Mouse (Mus musculus): ENCODE data around the gene Fgfr4. TPM values are rescaled to one million over a fixed set of nuclear protein-coding genes. Genes with fewer than 3 reads are reported as not detected.
A peak's percentile ranks its signal among the peaks of the same experiment; 100 is the strongest.

Gene Fgfr4
- total and polyA plus RNA-seq, 2 experiments from 2014 or later = 0.44 to 0.52 TPM

DNA sequence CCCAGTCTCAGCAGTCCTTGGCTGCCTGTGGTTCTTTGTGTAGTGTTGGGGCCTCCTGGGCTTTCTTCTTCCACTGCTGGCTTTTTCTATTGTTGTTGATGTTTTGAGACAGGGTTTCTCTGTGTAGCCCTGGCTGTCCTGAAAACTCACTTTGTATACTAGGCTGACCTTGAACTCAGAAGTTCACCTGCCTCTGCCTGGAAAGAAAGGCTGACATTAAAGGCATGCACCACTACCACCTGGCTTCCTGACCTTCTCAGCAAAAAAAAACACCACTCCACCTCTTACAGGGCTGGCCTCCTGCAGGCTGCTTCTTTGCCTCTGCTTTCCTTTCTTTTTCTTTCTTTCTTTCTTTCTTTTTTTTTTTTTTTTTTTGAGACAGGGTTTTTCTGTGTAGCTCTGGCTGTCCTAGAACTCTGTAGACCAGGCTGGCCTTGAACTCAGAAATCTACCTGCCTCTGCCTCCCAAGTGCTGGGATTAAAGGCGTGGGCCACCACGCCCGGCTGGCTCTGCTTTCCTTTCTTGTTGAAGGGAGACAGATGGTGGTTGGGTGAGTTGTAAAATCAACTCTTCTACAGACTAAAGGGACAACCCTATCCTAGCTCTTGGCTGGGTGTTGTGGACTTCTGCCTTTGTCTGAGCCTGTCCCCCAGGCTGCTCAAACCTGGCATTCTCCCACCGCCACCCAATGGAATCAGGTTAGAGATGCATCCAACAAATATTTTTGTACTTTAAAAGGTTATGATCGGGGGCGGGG lies 53.2 kb downstream of the Fgfr4 start:
- H3K36me3 ChIP-seq (ENCODE audit: insufficient read depth, low read length) = no peaks in the 10 kb centered on the region
- DNase-seq (ENCODE audit: low spot score) (no peak), ATAC-seq (ENCODE audit: low FRiP score) (no peak)
- H3K4me3 ChIP-seq (ENCODE audit: low read depth, low read length) = no peak overlapping the region
- H3K27ac ChIP-seq (ENCODE audit: low read depth, low read length) = no peak overlapping the region
- no peaks in the 10 kb centered on the region for H3K27me3 ChIP-seq (ENCODE audit: insufficient read depth, low read length)
- no peaks in the 10 kb centered on the region for H3K4me1 ChIP-seq (ENCODE audit: insufficient read depth, low read length)
- no peaks in the 10 kb centered on the region for H3K9me3 ChIP-seq (ENCODE audit: low read length)
- 94% methylated on average over 6 of the region's 6 CpGs for WGBS
- no peak for TF ChIP-seq CTCF (IDR thresholded peaks at IDR 0.05)
- no peak overlapping the region for H3K4me2 ChIP-seq (ENCODE audit: low read depth, low read length, poor library complexity, severe bottlenecking)
- no peak overlapping the region for H3K9ac ChIP-seq (replicated peaks; ENCODE audit: low read length, poor library complexity, severe bottlenecking)

GRCm38 (mm10) chr13:55208837-55209648 lies 56.6 kb downstream of the Fgfr4 start:
- H3K27me3 ChIP-seq (ENCODE audit: insufficient read depth, low read length) = no peaks in the 10 kb centered on the region
- WGBS = 62% methylated on average over 13 of the region's 13 CpGs
- no peak for DNase-seq (ENCODE audit: low spot score)

DNA sequence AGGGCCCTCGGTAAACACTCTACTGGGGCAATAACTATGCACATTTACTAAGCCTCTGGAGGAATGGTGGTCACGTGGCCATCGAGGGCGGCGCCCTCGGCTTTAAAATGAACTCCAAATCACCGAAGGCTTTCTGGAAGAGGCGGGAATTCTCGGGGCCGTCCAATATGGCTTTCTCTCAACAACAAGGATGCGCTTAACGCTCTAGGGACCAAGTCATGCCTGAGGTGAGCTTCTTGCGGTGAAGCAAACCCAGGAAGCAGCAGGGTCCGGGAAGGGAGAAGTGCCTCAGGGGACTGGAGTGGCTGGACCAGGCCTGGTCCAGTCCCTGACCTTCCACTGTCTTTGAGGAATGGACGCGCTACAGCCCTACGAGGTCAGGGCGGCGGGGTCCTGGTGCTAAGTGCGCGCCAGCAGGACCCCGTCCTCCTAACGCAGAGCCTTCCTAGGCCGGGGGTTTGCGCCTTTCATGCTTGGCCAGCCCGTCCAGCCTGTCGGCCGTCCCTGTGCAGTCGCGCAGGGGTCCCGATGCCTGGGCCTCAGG lies 57.3 kb downstream of the Fgfr4 start, which contains the start of gene Nsd1:
Gene Nsd1 (plus strand): TSS at position 134 of the 544 bp plus-strand sequence.
- no peak for DNase-seq (ENCODE audit: low spot score)
- TF ChIP-seq CTCF (IDR thresholded peaks at IDR 0.05) = peak; percentile 33
- peak; percentile 12; the same call in 1 of the 2 replicates for ATAC-seq (ENCODE audit: low FRiP score)
- 22% methylated on average over 31 of the region's 31 CpGs for WGBS
- H3K27ac ChIP-seq (ENCODE audit: low read depth, low read length) = peak within 1 kb of the TSS; percentile 88
- H3K4me3 ChIP-seq (ENCODE audit: low read depth, low read length) = peak within 1 kb of the TSS; percentile 74
- H3K4me1 ChIP-seq (ENCODE audit: insufficient read depth, low read length) = peaks cover 14% of the 10 kb centered on the region
- peak within 1 kb of the TSS; percentile 91 for H3K9ac ChIP-seq (replicated peaks; ENCODE audit: low read length, poor library complexity, severe bottlenecking)
- H3K4me2 ChIP-seq (ENCODE audit: low read depth, low read length, poor library complexity, severe bottlenecking) = peak within 1 kb of the TSS; percentile 82
- no peaks in the 10 kb centered on the region for H3K36me3 ChIP-seq (ENCODE audit: insufficient read depth, low read length)
- no peaks in the 10 kb centered on the region for H3K9me3 ChIP-seq (ENCODE audit: low read length)
- H3K27me3 ChIP-seq (ENCODE audit: insufficient read depth, low read length) = no peaks in the 10 kb centered on the region

More at GRCm38 (mm10) chr13:55208837-55209648, 56.6 kb downstream of the Fgfr4 start:
- no peaks in the 10 kb centered on the region for H3K9me3 ChIP-seq (ENCODE audit: low read length)
- no peak overlapping the region for H3K4me3 ChIP-seq (ENCODE audit: low read depth, low read length)
- no peak overlapping the region for H3K4me2 ChIP-seq (ENCODE audit: low read depth, low read length, poor library complexity, severe bottlenecking)
- ATAC-seq (ENCODE audit: low FRiP score) = no peak
- H3K4me1 ChIP-seq (ENCODE audit: insufficient read depth, low read length) = peaks cover 8% of the 10 kb centered on the region
- H3K9ac ChIP-seq (replicated peaks; ENCODE audit: low read length, poor library complexity, severe bottlenecking) = no peak overlapping the region
- H3K36me3 ChIP-seq (ENCODE audit: insufficient read depth, low read length) = no peaks in the 10 kb centered on the region
- H3K27ac ChIP-seq (ENCODE audit: low read depth, low read length) = peak overlapping the region; percentile 88
- peak; percentile 43 for TF ChIP-seq CTCF (IDR thresholded peaks at IDR 0.05)

GRCm38 (mm10) chr13:55210193-55210970 lies 57.9 kb downstream of the Fgfr4 start:
- DNase-seq (ENCODE audit: low spot score) (peak; percentile 61), ATAC-seq (ENCODE audit: low FRiP score) (peak; percentile 61)
- peak overlapping the region; percentile 88 for H3K27ac ChIP-seq (ENCODE audit: low read depth, low read length)
- 2% methylated on average over 73 of the region's 77 CpGs for WGBS
- peak overlapping the region; percentile 91 for H3K9ac ChIP-seq (replicated peaks; ENCODE audit: low read length, poor library complexity, severe bottlenecking)
- peak overlapping the region; percentile 82 for H3K4me2 ChIP-seq (ENCODE audit: low read depth, low read length, poor library complexity, severe bottlenecking)
- peaks cover 17% of the 10 kb centered on the region for H3K4me1 ChIP-seq (ENCODE audit: insufficient read depth, low read length)
- H3K27me3 ChIP-seq (ENCODE audit: insufficient read depth, low read length) = no peaks in the 10 kb centered on the region
- H3K9me3 ChIP-seq (ENCODE audit: low read length) = no peaks in the 10 kb centered on the region
- H3K4me3 ChIP-seq (ENCODE audit: low read depth, low read length) = peak overlapping the region; percentile 74
- 0 out of 2 replicates have a peak, but pooled peaks cover 2% of the 10 kb centered on the region for H3K36me3 ChIP-seq (ENCODE audit: insufficient read depth, low read length)
- no peak for TF ChIP-seq CTCF (IDR thresholded peaks at IDR 0.05)

DNA sequence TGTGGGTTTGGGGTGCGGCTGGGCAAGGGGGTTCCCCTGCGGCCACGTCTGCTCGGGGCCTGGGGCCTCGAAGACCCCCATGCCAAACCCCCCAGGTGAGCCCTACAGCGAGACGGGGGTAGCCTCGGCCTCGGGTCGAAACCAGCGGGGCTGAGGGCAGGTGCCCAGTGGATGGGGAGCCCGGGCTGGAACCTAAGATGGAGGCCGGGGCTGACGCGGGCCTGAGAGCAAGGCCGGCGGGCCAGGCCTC lies 58.5 kb downstream of the Fgfr4 start:
- Histone ChIP-seq H3K9me3 (ENCODE audit: low read length) (no peaks in the 10 kb centered on the region), H3K4me1 (ENCODE audit: insufficient read depth, low read length) (peaks cover 22% of the 10 kb centered on the region), H3K27ac (ENCODE audit: low read depth, low read length) (peak overlapping the region; percentile 88), H3K36me3 (ENCODE audit: insufficient read depth, low read length) (0 out of 2 replicates have a peak, but pooled peaks cover 2% of the 10 kb centered on the region), H3K4me2 (ENCODE audit: low read depth, low read length, poor library complexity, severe bottlenecking) (peak overlapping the region; percentile 82), H3K27me3 (ENCODE audit: insufficient read depth, low read length) (no peaks in the 10 kb centered on the region), H3K9ac (replicated peaks; ENCODE audit: low read length, poor library complexity, severe bottlenecking) (peak overlapping the region; percentile 91), H3K4me3 (ENCODE audit: low read depth, low read length) (peak overlapping the region; percentile 74)
- no peak for TF ChIP-seq CTCF (IDR thresholded peaks at IDR 0.05)
- DNase-seq (ENCODE audit: low spot score) = no peak
- 3% methylated on average over 14 of the region's 17 CpGs for WGBS
- ATAC-seq (ENCODE audit: low FRiP score) = peak; percentile 61

Measured in midbrain, postnatal 0 days (tissue).